Mouse (Mus musculus): ENCODE measurements around the gene Cib3. TPM values are rescaled to one million over a fixed set of nuclear protein-coding genes. Genes with fewer than 3 reads are reported as not detected.
A peak's percentile ranks its signal among the peaks of the same experiment; 100 is the strongest.

Gene Cib3
- polyA plus RNA-seq, 1 experiment from 2014 or later = not detected

DNA sequence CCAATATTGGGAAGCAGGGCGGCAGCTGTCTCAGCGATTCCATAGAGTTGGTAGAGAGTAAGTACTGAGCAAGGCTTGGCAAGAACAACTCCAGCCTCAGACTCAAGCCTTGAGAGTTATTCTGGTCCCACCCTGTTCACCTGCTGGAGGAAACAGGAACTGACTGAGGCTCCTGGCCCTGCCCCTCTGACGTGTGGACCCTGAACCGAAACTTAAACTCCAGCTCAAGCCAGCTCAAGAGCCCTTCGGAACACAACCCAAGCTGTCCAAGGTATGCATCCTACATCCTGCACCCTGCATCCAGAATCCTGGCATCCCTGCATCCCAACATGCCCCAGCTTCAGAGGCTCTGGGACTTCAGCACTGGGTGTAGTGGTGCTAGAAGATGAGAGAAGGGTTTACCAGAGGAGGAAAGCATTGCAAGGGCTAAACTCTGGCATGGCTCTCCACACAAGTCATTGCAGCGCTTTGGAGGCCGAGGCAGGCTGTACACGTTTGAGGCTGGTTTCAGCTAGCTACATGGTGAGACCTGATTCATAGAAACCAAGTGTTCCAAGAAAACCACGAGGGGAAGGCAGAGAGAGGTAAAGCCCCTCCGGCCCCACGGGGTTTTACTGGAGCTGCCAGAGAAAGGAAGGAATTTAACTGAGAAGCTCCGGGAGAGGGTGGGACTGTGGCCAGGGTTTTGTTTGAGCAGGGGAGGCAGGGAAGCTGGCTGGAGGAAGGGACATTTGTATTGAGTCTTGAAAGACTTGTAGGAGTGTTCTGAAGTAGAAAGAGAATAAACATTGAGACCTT, 23.0 kb downstream of the Cib3 start, which contains the start of gene Hsh2d:
Hsh2d (plus strand) TSS at position 222 of the 798 bp plus-strand sequence.
- H3K4me3 ChIP-seq (replicated peaks; ENCODE audit: low read length) = 0 out of 2 replicates have a peak within 1 kb of the TSS, but pooled peaks have one; percentile 7
- no peaks in the 10 kb centered on the region for H3K4me1 ChIP-seq (ENCODE audit: control insufficient read depth, insufficient read depth, low read length)
- H3K9ac ChIP-seq (ENCODE audit: low read length) = no peak within 1 kb of the TSS
- H3K9me3 ChIP-seq (replicated peaks; ENCODE audit: control insufficient read depth, low read length) = no peaks in the 10 kb centered on the region
- peak; percentile 78 for ATAC-seq (ENCODE audit: insufficient read depth, low FRiP score)
- WGBS = 47% methylated on average over 12 of the region's 12 CpGs
- H3K27ac ChIP-seq (ENCODE audit: low read length) = peak within 1 kb of the TSS; percentile 38
- no peaks in the 10 kb centered on the region for H3K27me3 ChIP-seq (ENCODE audit: control insufficient read depth, insufficient read depth, low read length)
- no peaks in the 10 kb centered on the region for H3K36me3 ChIP-seq (ENCODE audit: control insufficient read depth, insufficient read depth, low read length)
- peak within 1 kb of the TSS; percentile 0; the same call in 1 of the 2 replicates for H3K4me2 ChIP-seq (ENCODE audit: low read depth, low read length)

DNA sequence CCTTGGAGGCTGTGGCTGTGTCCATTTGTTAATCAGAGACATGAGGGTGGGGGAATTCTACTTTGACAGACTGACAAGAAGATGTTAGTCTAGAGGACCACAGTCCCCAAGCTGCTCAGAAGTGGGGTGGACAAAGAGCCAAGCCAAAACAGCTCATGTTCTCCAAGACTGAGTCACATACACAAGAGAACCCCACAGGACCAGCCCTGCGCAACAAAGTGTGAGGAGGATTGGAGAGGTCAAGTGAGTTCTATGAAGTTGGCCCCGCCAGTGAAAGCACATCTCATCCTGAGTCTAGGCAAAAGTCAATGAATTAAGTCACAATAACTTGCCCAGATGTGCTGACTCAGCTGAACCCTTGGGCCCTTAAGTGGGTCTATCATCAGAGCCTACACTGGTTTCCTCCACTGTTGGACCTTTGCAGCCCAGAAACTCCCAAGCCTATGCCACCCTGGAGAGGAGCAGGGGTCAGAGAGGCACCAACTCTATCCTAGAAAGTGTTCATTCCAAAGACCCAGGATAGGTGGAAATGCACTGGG, 24.8 kb downstream of the Cib3 start:
- no peak overlapping the region for H3K27ac ChIP-seq (ENCODE audit: low read length)
- H3K9me3 ChIP-seq (replicated peaks; ENCODE audit: control insufficient read depth, low read length) = no peaks in the 10 kb centered on the region
- 79% methylated on average over 2 of the region's 2 CpGs for WGBS
- H3K4me3 ChIP-seq (replicated peaks; ENCODE audit: low read length) = no peak overlapping the region
- H3K27me3 ChIP-seq (ENCODE audit: control insufficient read depth, insufficient read depth, low read length) = no peaks in the 10 kb centered on the region
- no peak overlapping the region for H3K9ac ChIP-seq (ENCODE audit: low read length)
- no peaks in the 10 kb centered on the region for H3K4me1 ChIP-seq (ENCODE audit: control insufficient read depth, insufficient read depth, low read length)
- no peak overlapping the region for H3K4me2 ChIP-seq (ENCODE audit: low read depth, low read length)
- no peaks in the 10 kb centered on the region for H3K36me3 ChIP-seq (ENCODE audit: control insufficient read depth, insufficient read depth, low read length)
- no peak for ATAC-seq (ENCODE audit: insufficient read depth, low FRiP score)

DNA sequence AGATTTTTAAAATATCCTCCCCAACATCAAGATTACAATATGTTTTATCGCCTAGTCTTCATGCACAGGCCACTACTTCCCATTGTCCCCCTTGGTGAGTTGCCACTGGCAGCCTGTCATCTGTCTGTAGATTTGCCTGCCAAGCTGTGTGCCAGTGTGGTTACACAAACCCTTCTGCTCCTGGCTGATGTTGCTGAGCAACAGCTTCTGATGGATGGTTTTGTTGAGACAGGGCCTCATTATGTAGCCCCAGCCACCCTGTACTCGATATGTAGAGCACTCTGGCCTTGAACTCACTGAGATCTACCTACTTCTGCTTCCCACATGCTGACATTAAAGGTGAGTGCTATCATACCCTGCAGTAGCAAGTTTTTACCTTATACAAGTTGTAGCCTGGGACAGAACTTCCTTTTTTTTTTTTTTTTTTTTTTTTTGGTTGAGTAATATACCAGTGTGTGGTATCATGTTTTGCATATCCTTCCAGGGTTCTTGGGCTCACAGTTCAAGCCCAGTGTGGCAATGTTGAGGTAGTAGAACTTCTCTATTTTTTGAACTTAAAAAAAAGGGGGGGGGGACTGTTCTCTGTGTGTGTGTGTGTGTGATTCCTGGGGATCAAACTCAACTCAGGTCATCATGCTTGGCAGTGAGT, 29.0 kb downstream of the Cib3 start:
- H3K36me3 ChIP-seq (ENCODE audit: control insufficient read depth, insufficient read depth, low read length) = no peaks in the 10 kb centered on the region; the same call in 1 of the 2 replicates
- H3K27ac ChIP-seq (ENCODE audit: low read length) = no peak overlapping the region
- H3K9me3 ChIP-seq (replicated peaks; ENCODE audit: control insufficient read depth, low read length) = no peaks in the 10 kb centered on the region
- no peaks in the 10 kb centered on the region for H3K27me3 ChIP-seq (ENCODE audit: control insufficient read depth, insufficient read depth, low read length)
- no peaks in the 10 kb centered on the region for H3K4me1 ChIP-seq (ENCODE audit: control insufficient read depth, insufficient read depth, low read length)
- WGBS = 67% methylated on average over 2 of the region's 2 CpGs
- H3K9ac ChIP-seq (ENCODE audit: low read length) = no peak overlapping the region
- H3K4me2 ChIP-seq (ENCODE audit: low read depth, low read length) = no peak overlapping the region
- H3K4me3 ChIP-seq (replicated peaks; ENCODE audit: low read length) = no peak overlapping the region
- no peak for ATAC-seq (ENCODE audit: insufficient read depth, low FRiP score)

DNA sequence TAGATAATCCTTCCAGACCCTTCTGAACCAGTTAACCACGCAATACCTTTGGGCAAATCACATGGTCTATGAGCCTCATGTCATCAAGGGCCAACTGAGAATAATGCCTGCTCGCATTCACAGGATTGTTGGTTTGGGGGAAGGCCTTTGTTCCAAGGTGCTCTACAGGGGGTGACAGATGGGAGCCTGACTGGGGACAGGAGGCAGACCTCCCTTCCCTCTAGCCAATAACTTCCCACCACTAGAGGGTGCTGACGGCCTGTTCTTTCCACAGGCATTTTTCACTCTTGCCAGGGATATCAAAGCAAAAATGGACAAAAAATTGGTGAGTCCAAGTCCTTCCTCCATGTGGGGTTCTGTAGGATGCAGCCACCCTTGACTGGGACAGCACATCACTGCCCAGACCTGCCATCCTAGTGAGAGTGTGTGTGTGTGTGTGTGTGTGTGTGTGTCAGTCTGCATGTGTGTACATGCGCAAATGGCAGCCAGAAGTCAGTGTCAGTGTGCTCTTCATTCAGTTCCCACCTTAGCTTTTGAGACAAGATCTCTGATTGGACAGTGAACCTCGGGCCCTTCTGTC, 35.2 kb downstream of the Cib3 start:
- no peaks in the 10 kb centered on the region for H3K27me3 ChIP-seq (ENCODE audit: control insufficient read depth, insufficient read depth, low read length)
- H3K9me3 ChIP-seq (replicated peaks; ENCODE audit: control insufficient read depth, low read length) = no peaks in the 10 kb centered on the region
- H3K27ac ChIP-seq (ENCODE audit: low read length) = no peak overlapping the region
- no peaks in the 10 kb centered on the region for H3K4me1 ChIP-seq (ENCODE audit: control insufficient read depth, insufficient read depth, low read length)
- WGBS = 62% methylated on average over 5 of the region's 5 CpGs
- H3K36me3 ChIP-seq (ENCODE audit: control insufficient read depth, insufficient read depth, low read length) = peaks cover 21% of the 10 kb centered on the region
- no peak overlapping the region for H3K4me2 ChIP-seq (ENCODE audit: low read depth, low read length)
- H3K9ac ChIP-seq (ENCODE audit: low read length) = no peak overlapping the region
- H3K4me3 ChIP-seq (replicated peaks; ENCODE audit: low read length) = no peak overlapping the region
- no peak for ATAC-seq (ENCODE audit: insufficient read depth, low FRiP score)

DNA sequence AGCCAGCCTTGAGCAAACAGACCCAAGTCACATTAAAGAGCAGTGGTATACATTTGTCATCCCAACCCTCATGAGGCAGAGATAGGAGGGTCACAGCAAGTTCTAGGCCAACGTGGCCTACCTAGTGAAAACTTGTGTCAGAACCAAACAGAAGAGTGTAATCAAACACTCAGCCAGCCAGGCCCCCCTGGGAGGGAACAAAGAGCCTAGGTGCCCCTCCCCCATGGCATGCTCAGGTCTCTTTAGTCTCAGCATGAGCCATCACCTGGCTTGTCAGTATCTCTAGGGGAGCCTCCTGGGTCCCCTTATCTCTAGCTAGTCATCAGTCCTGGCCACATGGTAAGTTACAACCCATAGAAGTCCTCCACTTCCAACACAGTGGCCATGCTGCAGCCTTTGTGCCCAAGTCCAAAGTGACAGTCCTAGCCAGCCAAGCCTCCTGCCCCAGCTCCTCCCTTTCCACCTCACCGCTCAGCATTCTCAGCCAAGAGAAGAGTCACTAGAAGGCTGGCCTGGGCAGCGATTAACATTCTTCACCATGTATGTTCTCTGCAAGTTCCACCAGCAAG, 42.9 kb downstream of the Cib3 start:
- Histone ChIP-seq H3K4me2 (ENCODE audit: low read depth, low read length) (no peak overlapping the region), H3K9me3 (replicated peaks; ENCODE audit: control insufficient read depth, low read length) (no peaks in the 10 kb centered on the region), H3K9ac (ENCODE audit: low read length) (no peak overlapping the region), H3K27me3 (ENCODE audit: control insufficient read depth, insufficient read depth, low read length) (no peaks in the 10 kb centered on the region), H3K4me3 (replicated peaks; ENCODE audit: low read length) (no peak overlapping the region), H3K27ac (ENCODE audit: low read length) (0 out of 2 replicates have a peak overlapping the region, but pooled peaks have one; percentile 6), H3K36me3 (ENCODE audit: control insufficient read depth, insufficient read depth, low read length) (peaks cover 41% of the 10 kb centered on the region), H3K4me1 (ENCODE audit: control insufficient read depth, insufficient read depth, low read length) (no peaks in the 10 kb centered on the region)
- ATAC-seq (ENCODE audit: insufficient read depth, low FRiP score) = peak; percentile 38; the same call in 1 of the 2 replicates
- WGBS = 69% methylated on average over 3 of the region's 3 CpGs

DNA sequence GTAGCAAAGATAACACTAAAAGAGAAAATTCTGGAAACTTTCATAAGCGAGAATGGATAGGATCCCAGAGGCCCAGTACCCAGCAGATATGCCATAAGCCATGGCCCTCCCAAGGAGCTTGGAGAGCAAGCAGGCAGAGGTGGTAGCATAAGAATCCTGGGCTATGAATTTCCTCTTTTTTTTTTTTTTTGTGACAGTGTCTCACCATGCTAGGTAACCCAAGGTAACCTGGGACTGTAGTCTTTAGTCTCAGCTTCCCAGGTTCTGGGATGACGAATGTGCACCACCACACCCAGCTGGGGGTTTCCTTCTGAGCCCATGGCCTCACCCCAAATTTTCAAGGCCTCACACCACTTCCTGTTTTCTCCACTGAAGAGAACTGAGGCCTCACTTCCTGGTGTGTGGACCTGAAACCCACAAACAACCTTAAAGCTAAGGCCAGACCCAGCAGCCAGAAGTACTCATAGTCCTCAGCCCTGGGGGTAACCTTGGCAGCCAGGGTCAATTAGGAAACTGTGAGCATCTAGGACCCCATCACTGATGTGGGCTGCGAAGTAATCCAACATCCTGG, 43.5 kb downstream of the Cib3 start:
- ATAC-seq (ENCODE audit: insufficient read depth, low FRiP score) = no peak
- 0 out of 2 replicates have a peak overlapping the region, but pooled peaks have one; percentile 6 for H3K27ac ChIP-seq (ENCODE audit: low read length)
- WGBS = 77% methylated on average over 3 of the region's 3 CpGs
- H3K4me2 ChIP-seq (ENCODE audit: low read depth, low read length) = no peak overlapping the region
- H3K4me1 ChIP-seq (ENCODE audit: control insufficient read depth, insufficient read depth, low read length) = no peaks in the 10 kb centered on the region
- no peak overlapping the region for H3K9ac ChIP-seq (ENCODE audit: low read length)
- no peaks in the 10 kb centered on the region for H3K9me3 ChIP-seq (replicated peaks; ENCODE audit: control insufficient read depth, low read length)
- H3K36me3 ChIP-seq (ENCODE audit: control insufficient read depth, insufficient read depth, low read length) = peaks cover 35% of the 10 kb centered on the region
- no peak overlapping the region for H3K4me3 ChIP-seq (replicated peaks; ENCODE audit: low read length)
- H3K27me3 ChIP-seq (ENCODE audit: control insufficient read depth, insufficient read depth, low read length) = no peaks in the 10 kb centered on the region

DNA sequence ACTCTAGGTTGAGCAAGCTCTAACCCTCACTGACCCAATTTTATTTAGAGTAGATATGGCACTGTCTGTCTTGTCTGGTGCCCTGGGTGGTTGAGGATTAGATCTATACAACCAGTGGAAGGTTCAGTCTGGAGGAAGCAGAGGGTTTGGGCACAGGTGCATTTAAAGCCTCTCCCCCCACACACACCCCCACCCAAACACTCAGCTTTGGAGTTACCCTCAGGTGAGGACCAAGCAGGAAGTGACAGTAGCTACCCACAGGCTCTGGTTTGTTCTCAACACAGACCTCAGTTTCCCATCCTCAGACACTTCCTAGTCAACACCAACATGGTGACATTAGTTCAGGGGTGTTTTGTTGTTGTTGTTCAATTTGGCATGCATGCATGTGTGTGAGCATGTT, 49.8 kb downstream of the Cib3 start:
- H3K9ac ChIP-seq (ENCODE audit: low read length) = no peak overlapping the region
- H3K4me2 ChIP-seq (ENCODE audit: low read depth, low read length) = peak overlapping the region; percentile 78

DNA sequence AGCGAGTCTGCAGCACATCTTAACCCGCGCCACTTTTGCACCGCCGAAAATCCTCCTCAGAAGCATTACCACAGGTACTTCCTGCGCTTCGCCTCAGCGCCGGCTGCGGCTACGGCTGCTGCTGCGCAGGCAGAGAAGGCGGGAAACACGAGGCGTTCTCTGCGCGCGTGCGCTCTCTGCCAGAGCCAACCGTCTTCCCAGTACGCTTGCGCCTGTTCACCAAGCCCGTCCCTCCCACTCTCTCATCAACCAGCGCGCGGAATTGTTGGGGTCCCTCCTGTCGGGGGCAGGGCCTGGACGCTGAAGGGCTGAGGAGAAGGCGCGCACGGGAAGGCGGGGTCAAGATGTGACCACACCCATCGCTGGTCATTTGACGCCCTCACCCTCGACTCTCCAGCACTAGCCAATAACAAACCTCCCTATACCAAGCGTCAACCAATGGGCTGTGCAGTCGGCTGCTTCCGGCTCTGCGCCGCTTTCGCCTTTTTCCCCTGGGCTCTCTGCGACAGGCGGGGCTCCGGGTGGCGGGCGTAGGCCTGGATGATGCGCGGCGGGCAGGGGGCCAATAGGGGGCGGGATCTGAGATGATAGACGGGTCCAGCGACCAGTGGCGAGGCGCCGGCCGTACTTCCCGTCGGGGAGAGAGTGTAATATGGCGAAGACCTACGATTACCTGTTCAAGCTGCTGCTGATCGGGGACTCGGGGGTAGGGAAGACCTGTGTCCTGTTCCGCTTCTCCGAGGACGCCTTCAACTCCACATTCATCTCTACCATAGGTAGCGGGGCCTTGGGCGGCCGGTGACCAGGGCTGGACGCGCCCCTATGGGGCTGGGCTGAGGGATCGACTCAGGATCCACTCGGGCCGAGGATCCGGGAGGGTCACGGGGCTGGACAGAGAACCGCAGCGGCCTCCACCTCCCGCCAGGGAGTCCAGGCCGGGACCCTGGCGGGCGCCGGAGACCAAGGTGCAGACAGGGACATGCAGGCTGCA, 51.6 kb downstream of the Cib3 start, which contains the start of gene Rab8a:
Rab8a (plus strand) TSS at position 494 of the 991 bp plus-strand sequence.
- peak; percentile 99 for ATAC-seq (ENCODE audit: insufficient read depth, low FRiP score)
- H3K4me2 ChIP-seq (ENCODE audit: low read depth, low read length) = peak within 1 kb of the TSS; percentile 89
- H3K27ac ChIP-seq (ENCODE audit: low read length) = peak within 1 kb of the TSS; percentile 70
- peak within 1 kb of the TSS; percentile 87 for H3K4me3 ChIP-seq (replicated peaks; ENCODE audit: low read length)
- no peaks in the 10 kb centered on the region for H3K9me3 ChIP-seq (replicated peaks; ENCODE audit: control insufficient read depth, low read length)
- peak within 1 kb of the TSS; percentile 94 for H3K9ac ChIP-seq (ENCODE audit: low read length)
- H3K27me3 ChIP-seq (ENCODE audit: control insufficient read depth, insufficient read depth, low read length) = no peaks in the 10 kb centered on the region
- no peaks in the 10 kb centered on the region for H3K36me3 ChIP-seq (ENCODE audit: control insufficient read depth, insufficient read depth, low read length)
- peaks cover 19% of the 10 kb centered on the region for H3K4me1 ChIP-seq (ENCODE audit: control insufficient read depth, insufficient read depth, low read length)
- WGBS = under 1% methylated on average over 82 of the region's 82 CpGs

More for the DNA sequence above, 49.8 kb downstream of the Cib3 start:
- no peak overlapping the region for H3K27ac ChIP-seq (ENCODE audit: low read length)
- no peaks in the 10 kb centered on the region for H3K36me3 ChIP-seq (ENCODE audit: control insufficient read depth, insufficient read depth, low read length)
- no peaks in the 10 kb centered on the region for H3K9me3 ChIP-seq (replicated peaks; ENCODE audit: control insufficient read depth, low read length)
- no peaks in the 10 kb centered on the region for H3K27me3 ChIP-seq (ENCODE audit: control insufficient read depth, insufficient read depth, low read length)
- peaks cover 19% of the 10 kb centered on the region for H3K4me1 ChIP-seq (ENCODE audit: control insufficient read depth, insufficient read depth, low read length)
- no peak overlapping the region for H3K4me3 ChIP-seq (replicated peaks; ENCODE audit: low read length)
- no peak for ATAC-seq (ENCODE audit: insufficient read depth, low FRiP score)

Data from stomach, embryonic 16.5 days (tissue).